Mouse (Mus musculus) heart, postnatal 25 days (tissue): ENCODE measurements around the gene Tdrd1. TPM values are rescaled to one million over a fixed set of nuclear protein-coding genes. Genes with fewer than 3 reads are reported as not detected.

ENCODE experiments used
- DNase-seq: peaks from one replicate; pipeline ENCODE4 v3.0.0; 2022; ENCODE audit warnings: low spot score
- intact Hi-C: fragments of 180-260 bp; cut with DNase I; formaldehyde crosslinking; loops from one replicate; pipeline ENCODE4 v1.15.1; 2025
- total RNA-seq, 2 experiments: library from RNA; stranded (reverse); gene quantifications; 2 replicates each; pipeline ENCODE4 v1.2.3; 2021

Gene Tdrd1
- total RNA-seq, 2 experiments from 2014 or later = 0.06 TPM; not detected in 1

DNA sequence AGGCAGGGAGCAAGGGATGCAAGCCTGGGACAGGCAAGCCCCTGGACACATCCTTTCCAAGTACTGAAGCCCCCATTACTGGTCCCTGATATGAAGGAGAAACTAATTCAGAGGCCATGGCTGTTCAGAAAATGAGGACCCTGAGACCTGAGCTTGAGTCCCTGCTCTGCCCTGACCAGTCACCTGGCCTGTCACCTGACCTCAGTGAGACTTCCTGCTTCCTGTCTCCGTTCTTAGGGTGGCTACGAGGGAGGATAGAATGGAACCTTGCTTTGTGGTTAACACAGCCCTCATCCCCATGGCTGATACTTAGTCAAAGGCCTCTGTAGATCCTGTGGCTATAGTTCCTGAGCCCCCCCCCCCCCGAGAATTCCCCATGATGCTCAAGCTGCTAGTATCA, 78.1 kb downstream of the Tdrd1 start:
- intact Hi-C loops = no loop called here
- DNase-seq = no peak

- intact Hi-C loops = loop anchor here (5.0 kb wide), 3 partner anchors 88 to 483 kb away; no protein-coding TSS in a partner anchor
- no peak for DNase-seq
Measured at GRCm38 (mm10) chr19:56905395-56905794, 79.4 kb downstream of the Tdrd1 start.

DNA sequence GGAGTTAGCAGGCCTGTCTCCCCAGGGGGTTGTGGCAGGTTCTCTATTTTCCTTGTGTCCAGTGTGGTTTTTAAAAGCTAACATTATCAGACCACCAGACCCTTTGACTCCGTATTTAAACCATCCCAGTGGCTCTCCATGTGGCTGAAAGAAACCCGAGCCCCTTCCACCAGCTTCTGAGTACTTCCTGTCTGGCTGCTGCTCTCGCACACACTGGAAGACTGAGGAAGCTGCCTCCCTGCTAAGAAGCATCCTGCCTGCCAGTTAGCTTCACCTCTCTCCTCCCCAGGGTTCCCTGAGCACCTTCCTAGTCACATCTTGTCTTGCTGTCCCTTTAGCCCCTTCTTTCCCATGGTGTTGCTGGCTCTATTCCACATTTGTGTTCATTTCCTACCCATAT, 81.8 kb downstream of the Tdrd1 start:
- no peak for DNase-seq
- intact Hi-C loops = loop anchor here (5.0 kb wide), 3 partner anchors 91 to 486 kb away; no protein-coding TSS in a partner anchor

GRCm38 (mm10) chr19:56908472-56909270, 82.7 kb downstream of the Tdrd1 start:
- intact Hi-C loops = loop anchor here (5.0 kb wide), 3 partner anchors 91 to 486 kb away; no protein-coding TSS in a partner anchor
- no peak for DNase-seq

DNA sequence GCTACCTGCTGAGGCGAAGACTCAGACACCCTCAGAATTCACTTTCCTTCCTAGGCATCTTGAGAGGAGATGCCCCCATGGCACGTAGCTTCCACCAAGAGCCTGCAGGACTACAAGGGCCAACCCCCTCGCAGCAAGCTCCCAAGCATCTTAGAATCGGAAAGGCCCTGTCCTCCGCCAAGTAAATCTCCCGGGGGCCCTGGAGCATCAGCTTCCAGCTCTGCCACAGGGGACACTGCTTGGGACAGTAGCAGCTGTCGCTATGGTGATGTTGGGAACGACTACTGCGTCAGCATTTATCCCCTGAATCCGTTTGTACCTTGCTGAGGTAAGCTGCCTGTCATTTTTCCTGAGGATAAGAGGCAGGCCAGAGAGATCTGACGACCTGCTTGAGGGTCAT, 84.6 kb downstream of the Tdrd1 start:
- intact Hi-C loops = no loop called here
- DNase-seq = no peak

DNA sequence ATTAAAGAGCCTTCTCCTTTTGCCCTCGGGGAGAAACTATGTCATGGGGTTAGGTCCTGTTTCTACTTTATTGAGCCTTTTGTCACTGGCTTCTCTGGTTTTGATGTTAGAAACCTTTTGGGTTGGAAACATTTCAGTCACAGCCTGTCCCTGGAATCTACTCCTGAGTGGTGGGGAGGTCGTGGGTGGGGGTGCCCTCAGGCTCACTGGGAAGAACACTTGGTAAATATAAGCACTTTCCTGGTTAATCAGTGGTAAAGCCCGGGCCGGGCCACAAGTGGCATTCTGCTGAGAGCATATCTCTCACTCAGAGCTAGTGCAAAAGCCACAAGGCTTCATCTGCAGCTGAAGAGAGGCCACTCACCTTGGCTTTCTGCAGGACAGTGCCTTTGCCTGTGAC, 87.8 kb downstream of the Tdrd1 start:
- no peak for DNase-seq
- intact Hi-C loops = no loop called here

DNA sequence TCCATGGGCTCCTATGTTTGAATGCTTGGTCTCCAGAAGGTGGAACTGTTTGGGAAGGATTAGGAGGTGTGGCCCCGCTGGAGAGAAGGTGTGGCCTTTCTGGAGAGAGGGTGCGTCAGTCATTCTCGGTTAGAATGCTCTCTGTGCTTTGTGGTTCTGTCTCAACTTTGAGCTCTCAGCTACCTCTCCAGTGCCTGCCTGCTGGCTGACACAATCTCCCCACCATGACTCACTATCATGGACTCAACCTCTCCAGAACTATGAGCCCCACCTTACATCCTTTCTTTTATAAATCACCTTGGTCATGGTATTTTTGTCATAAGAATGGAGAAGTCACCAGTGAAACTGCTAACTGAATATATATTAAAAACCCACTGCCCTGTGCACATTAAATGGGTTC, 88.6 kb downstream of the Tdrd1 start:
- intact Hi-C loops = no loop called here
- DNase-seq = no peak

DNA sequence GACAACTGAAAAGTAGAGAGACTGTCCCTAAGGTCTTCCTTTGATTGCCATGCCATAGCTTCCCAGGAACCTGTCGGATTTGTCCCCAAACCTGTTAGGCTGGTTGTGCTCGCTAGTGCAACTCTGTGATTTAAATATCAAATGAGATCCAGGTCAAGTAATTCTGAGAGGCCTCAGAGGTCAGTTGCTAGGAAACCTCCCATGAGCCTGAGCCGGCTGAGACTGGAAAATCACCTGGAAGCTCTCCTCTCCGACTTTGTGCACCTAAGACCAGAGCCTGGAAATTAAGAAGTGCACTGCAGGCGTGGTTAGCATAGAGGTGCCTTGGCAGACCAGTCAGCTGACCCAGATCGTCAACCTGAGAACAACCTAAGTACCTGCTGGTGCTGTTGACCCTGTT, 89.1 kb downstream of the Tdrd1 start:
- DNase-seq = no peak
- intact Hi-C loops = no loop called here

Other genes with a start within 250 kb of the Tdrd1 start
- gene Adrb1, start 104.0 kb upstream of the Tdrd1 start, total RNA-seq = 10 to 100 TPM; 24.3 to 30.9 TPM
- 10 to 100 TPM; 26.0 to 30.7 TPM for gene Ccdc186, start 4.0 kb upstream of the Tdrd1 start, total RNA-seq
- not detected for gene Vwa2, start 48.0 kb downstream of the Tdrd1 start, total RNA-seq
- 1 to 10 TPM; 5.0 to 5.7 TPM for gene Afap1l2, start 182.0 kb downstream of the Tdrd1 start, total RNA-seq